Mouse (Mus musculus) kidney, embryonic 14.5 days (tissue): ENCODE measurements around the gene Iqcj. TPM values are rescaled to one million over a fixed set of nuclear protein-coding genes. Genes with fewer than 3 reads are reported as not detected.

Source experiments
- ATAC-seq: fragments of 200-750 bp; cut with Nextera tagmentation; 2 replicates; pipeline ENCODE4 v1.8.0; 2017; ENCODE audit warnings: moderate number of reproducible peaks, mild to moderate bottlenecking, moderate TSS enrichment, moderate library complexity; ENCODE audit not compliant: low FRiP score, low TSS enrichment
- H3K27ac ChIP-seq: fragments of 300-500 bp; sonication (generic); 2 replicates; pipeline ENCODE4 v1.5.1; 2014; ENCODE audit warnings: low read depth, mild to moderate bottlenecking, low read length, moderate library complexity, mixed read lengths
- H3K27me3 ChIP-seq: fragments of 300-500 bp; sonication (generic); 2 replicates; pipeline ENCODE4 v1.6.1; 2014; ENCODE audit warnings: mild to moderate bottlenecking, low read length; ENCODE audit not compliant: control insufficient read depth, insufficient read depth
- H3K36me3 ChIP-seq: fragments of 300-500 bp; sonication (generic); 2 replicates; pipeline ENCODE4 v1.6.1; 2014; ENCODE audit warnings: low read length, mixed read lengths; ENCODE audit not compliant: control insufficient read depth, insufficient read depth
- H3K4me1 ChIP-seq: fragments of 300-500 bp; sonication (generic); 2 replicates; pipeline ENCODE4 v1.6.1; 2014; ENCODE audit warnings: low read length, mixed read lengths; ENCODE audit not compliant: control insufficient read depth, insufficient read depth
- H3K4me2 ChIP-seq: fragments of 300-500 bp; sonication (generic); replicated peaks from 2 replicates; pipeline ENCODE4 v1.6.1; 2014; ENCODE audit warnings: low read depth, mild to moderate bottlenecking, low read length
- H3K4me3 ChIP-seq: fragments of 300-500 bp; sonication (generic); 2 replicates; pipeline ENCODE4 v1.5.1; 2014; ENCODE audit warnings: mild to moderate bottlenecking, low read length
- H3K9ac ChIP-seq: fragments of 300-500 bp; sonication (generic); 2 replicates; pipeline ENCODE4 v1.6.1; 2014; ENCODE audit warnings: low read depth, mild to moderate bottlenecking, low read length, moderate library complexity
- H3K9me3 ChIP-seq: fragments of 300-500 bp; sonication (generic); 2 replicates; pipeline ENCODE4 v1.6.1; 2016; ENCODE audit warnings: low read length; ENCODE audit not compliant: control insufficient read depth
- WGBS: fragments of 180-500 bp; shearing (Covaris S2); extraction: QIAGEN DNeasy Blood & Tissue Kit; methylation state at CpG from one replicate; pipeline ENCODE4 v1.1.7; 2014; 5-methylcytosine and 5-hydroxymethylcytosine counted together
- polyA plus RNA-seq: library from polyadenylated mRNA; unstranded; fragments of >200 nt; fragmentation: Nextera tagmentation; extraction: Ambion mirVana; gene quantifications from 2 replicates; pipeline ENCODE4 v1.2.1, GENCODE M21; 2014

Iqcj gene
- polyA plus RNA-seq, 1 experiment from 2014 or later = not detected

DNA sequence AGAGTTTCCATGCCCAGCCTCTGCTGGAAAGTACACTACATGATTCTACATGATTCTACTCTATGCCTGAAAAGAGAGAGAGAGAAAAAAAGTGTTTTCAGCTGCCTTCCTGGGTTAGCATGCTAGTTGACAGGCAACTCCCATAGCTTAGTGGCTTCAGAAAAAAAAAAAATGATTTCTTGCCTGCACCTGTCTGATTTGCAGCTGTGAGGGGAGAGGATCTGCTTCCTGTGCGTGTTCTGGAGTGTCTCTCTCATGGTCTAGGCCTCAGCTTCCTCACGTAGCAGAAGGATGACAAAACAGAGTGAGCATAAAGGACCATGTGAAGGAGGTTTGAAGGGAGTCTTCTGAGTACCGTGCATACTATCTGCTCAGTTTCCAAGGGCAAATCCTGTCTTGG lies 39.9 kb downstream of the Iqcj start:
- no peaks in the 10 kb centered on the region for H3K9me3 ChIP-seq
- 73% methylated on average over 3 of the region's 3 CpGs for WGBS
- ATAC-seq = no peak

DNA sequence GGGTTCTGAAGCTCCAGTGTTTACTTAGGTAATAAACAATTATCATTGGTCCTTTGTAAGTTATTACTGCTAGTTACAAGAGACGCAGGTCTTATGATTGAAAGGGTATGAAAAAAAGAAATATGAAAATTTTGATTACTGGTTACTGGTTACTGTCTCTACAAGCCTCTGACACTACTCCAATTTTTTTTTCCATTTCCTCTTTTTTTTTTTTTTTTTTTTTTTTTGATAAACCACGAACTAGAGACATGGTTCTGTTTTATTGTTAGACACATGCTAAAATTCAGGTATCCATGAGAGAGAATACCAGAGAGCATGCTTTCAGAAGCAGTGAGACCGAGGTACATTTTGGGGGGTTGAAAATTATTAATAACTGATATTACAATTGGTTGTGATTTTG lies 43.8 kb downstream of the Iqcj start:
- ATAC-seq = no peak
- Histone ChIP-seq H3K36me3 (no peaks in the 10 kb centered on the region), H3K4me2 (no peak overlapping the region), H3K9me3 (no peaks in the 10 kb centered on the region), H3K27me3 (no peaks in the 10 kb centered on the region), H3K9ac (no peak overlapping the region), H3K4me3 (no peak overlapping the region), H3K4me1 (no peaks in the 10 kb centered on the region), H3K27ac (no peak overlapping the region)
- WGBS = 86% methylated on average over 3 of the region's 3 CpGs

More for the DNA sequence above, 39.9 kb downstream of the Iqcj start:
- no peak overlapping the region for H3K9ac ChIP-seq
- no peaks in the 10 kb centered on the region for H3K4me1 ChIP-seq
- H3K36me3 ChIP-seq = no peaks in the 10 kb centered on the region
- H3K4me2 ChIP-seq = no peak overlapping the region
- no peak overlapping the region for H3K27ac ChIP-seq
- no peaks in the 10 kb centered on the region; the same call in 1 of the 2 replicates for H3K27me3 ChIP-seq
- H3K4me3 ChIP-seq = no peak overlapping the region

DNA sequence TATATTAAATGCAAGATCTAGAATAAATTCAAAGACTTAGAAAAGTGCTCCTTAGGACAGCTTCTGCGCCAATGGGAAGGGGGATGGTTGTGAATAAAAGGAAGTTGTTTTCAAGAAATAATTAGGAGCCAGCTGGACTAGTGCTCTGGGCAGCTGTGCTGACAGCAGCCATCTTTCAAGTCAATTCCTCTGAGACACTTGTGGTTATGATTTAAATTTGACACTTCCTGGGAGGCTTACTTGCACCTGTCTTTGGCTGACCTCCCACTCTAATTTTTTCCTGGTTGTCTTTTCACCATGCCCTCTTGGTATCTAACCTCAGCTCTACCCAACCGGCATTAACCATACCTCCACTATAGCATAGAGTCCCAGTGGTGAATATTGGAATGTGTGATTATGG lies 55.0 kb downstream of the Iqcj start:
- no peak for ATAC-seq
- 80% methylated on average over 2 of the region's 2 CpGs for WGBS

DNA sequence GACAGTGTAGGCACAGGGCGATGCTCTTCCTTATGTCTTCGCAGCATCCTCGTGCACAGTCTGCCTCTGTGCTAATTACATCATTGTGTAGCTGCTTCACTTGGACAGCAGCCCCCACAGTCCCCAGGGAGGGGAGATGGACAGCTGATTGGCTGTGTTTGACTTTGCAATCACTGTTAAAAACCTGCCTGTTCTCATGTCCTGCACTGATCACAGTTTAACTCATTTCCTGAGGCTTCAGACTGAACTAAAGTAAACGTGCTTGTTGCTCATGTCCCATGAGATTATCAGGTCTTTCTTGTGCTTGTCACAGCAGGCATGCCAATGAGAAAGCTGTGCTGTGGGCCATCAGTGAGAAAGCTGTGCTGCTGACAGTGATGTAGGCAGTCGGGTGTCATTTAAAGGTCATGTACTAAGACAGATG lies 60.5 kb downstream of the Iqcj start:
- Histone ChIP-seq H3K4me1 (no peaks in the 10 kb centered on the region), H3K27ac (no peak overlapping the region), H3K4me2 (no peak overlapping the region), H3K4me3 (no peak overlapping the region), H3K9me3 (no peaks in the 10 kb centered on the region), H3K9ac (no peak overlapping the region), H3K27me3 (no peaks in the 10 kb centered on the region), H3K36me3 (no peaks in the 10 kb centered on the region)
- ATAC-seq = no peak
- 59% methylated on average over 5 of the region's 5 CpGs for WGBS

More for the DNA sequence above, 55.0 kb downstream of the Iqcj start:
- Histone ChIP-seq H3K4me1 (no peaks in the 10 kb centered on the region), H3K9me3 (no peaks in the 10 kb centered on the region), H3K9ac (no peak overlapping the region), H3K4me3 (no peak overlapping the region), H3K4me2 (no peak overlapping the region), H3K36me3 (no peaks in the 10 kb centered on the region), H3K27ac (no peak overlapping the region), H3K27me3 (no peaks in the 10 kb centered on the region)

DNA sequence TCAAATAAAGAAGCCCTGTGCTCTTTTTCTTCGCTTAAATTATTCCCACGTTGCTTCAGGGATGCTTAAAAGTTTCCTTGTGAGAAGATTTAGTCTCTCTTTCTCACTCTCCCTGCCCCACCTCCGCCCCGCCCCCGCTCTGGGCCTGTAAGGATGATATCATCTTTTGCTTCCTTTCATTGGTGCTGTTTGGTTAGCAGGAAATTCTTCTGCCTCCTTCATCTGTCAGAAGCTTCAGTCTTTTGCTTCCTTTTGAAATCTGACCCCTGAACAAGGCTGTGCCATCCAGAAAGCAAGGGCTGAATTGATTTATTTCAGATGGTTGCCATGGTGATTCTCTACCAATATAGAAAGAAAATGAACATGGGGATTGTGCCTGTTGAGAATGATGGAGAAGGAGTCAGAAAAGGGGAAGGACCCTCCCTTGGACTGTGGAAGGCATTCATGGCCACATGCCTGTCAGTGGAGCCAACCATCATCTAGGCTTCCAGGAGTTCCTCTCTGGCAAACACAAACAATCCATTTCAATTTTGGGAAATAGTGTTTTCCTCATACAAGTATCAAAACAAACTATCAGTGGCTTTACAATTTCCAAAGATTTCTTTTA lies 62.5 kb downstream of the Iqcj start:
- ATAC-seq = no peak
- 46% methylated on average over 5 of the region's 5 CpGs for WGBS
- Histone ChIP-seq H3K4me2 (no peak overlapping the region), H3K27me3 (no peaks in the 10 kb centered on the region), H3K36me3 (no peaks in the 10 kb centered on the region), H3K4me3 (no peak overlapping the region), H3K4me1 (no peaks in the 10 kb centered on the region), H3K9me3 (no peaks in the 10 kb centered on the region), H3K27ac (no peak overlapping the region), H3K9ac (no peak overlapping the region)

DNA sequence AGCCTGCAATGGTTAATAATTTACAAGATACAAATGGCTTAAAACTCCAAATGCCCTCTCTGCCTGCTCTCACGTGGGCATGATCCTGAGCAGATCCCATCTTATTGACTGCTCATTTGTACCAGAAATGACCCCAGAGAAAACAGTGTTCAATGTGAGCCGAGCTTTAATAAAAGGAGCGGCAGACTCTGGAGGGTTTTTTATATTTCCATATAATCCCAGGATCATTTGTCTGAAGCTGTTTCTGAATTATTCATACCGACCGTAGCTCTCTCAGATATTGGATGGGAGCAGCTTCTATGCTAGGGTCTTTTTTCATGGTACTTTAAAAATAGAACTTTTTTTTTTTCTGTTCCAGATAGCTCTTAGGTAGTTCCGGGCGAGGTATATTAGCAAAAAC lies 67.7 kb downstream of the Iqcj start:
- no peaks in the 10 kb centered on the region for H3K27me3 ChIP-seq
- ATAC-seq = no peak
- H3K27ac ChIP-seq = no peak overlapping the region
- 78% methylated on average over 7 of the region's 7 CpGs for WGBS
- no peaks in the 10 kb centered on the region for H3K9me3 ChIP-seq
- H3K9ac ChIP-seq = no peak overlapping the region
- no peaks in the 10 kb centered on the region for H3K36me3 ChIP-seq
- H3K4me2 ChIP-seq = no peak overlapping the region
- no peak overlapping the region for H3K4me3 ChIP-seq
- H3K4me1 ChIP-seq = no peaks in the 10 kb centered on the region

DNA sequence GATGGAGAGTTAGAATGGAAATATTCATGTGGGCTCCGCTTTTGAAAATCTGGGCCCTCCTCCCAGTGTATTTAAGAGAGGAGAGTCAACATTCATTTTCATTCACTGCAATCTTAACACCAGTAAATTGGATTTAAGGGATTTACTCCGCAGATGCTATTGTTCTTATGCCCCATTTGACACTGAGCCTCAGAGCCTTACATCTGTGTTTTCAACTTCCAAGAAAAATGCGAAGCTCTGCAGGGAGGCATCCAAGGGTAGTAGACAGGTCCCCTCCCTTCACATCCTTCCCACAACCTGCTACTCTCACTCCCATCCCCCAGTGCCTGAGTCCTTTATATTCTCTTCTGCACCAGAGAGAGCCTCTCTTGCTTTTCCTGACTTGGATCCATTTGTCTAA lies 68.1 kb downstream of the Iqcj start:
- no peak for ATAC-seq
- Histone ChIP-seq H3K4me3 (no peak overlapping the region), H3K9me3 (no peaks in the 10 kb centered on the region), H3K4me2 (no peak overlapping the region), H3K9ac (no peak overlapping the region), H3K4me1 (no peaks in the 10 kb centered on the region), H3K36me3 (no peaks in the 10 kb centered on the region), H3K27me3 (no peaks in the 10 kb centered on the region), H3K27ac (no peak overlapping the region)
- 53% methylated on average over 3 of the region's 3 CpGs for WGBS

DNA sequence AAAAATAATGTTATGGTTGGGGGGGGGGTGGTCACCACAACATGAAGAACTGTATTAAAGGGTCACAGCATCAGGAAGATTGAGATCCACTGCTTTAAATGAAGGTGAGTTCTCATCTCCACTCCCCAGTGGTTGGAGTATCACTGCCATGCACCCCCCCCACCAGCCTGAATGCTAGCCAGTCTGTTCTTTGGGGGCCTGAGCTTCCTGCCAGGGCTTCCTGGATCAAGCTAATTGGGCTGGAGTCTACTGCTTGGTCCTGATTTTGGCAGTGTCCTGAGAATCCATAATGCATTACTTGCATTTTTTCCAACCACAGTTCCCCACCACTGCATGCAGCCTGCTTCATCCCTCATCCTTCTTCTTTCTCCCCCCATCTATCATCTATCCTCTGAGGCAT lies 68.7 kb downstream of the Iqcj start:
- H3K9me3 ChIP-seq = no peaks in the 10 kb centered on the region
- H3K9ac ChIP-seq = no peak overlapping the region
- H3K4me3 ChIP-seq = no peak overlapping the region
- H3K4me1 ChIP-seq = no peaks in the 10 kb centered on the region
- H3K27ac ChIP-seq = no peak overlapping the region
- H3K4me2 ChIP-seq = no peak overlapping the region
- no peak for ATAC-seq
- H3K27me3 ChIP-seq = no peaks in the 10 kb centered on the region
- H3K36me3 ChIP-seq = no peaks in the 10 kb centered on the region

DNA sequence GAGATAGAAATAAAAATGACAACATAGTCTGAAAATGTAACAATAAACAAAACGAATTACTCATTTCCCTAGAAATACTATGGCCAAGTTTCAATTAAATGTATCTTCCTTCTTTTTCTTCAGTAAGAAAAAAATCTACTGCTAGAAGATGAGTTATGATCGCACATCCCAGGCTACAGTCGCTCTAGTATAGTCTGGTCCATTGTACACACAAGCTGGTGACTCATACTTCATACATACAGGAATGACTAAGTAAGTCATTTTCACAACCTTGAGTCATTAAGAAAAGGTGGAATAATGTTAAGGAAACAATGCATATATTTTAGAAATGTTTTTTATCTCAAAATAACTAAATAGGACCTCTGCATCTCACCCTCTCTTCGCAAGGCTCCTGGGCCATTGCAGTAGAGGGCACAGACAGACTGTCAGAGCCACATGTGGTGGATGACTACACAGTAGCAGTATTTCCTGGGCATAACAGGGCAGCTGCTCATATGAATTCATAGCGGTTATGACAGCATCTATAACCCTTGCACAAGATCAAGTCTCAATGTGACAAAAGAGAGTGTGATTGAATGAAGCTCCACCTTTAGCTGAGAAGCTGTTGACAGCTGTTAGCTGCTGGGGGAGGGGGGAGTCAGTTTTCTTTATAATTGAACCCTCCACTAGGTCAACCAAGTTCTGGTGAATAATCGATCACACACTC lies 70.1 kb downstream of the Iqcj start:
- WGBS = 90% methylated on average over 6 of the region's 6 CpGs
- H3K27me3 ChIP-seq = no peaks in the 10 kb centered on the region
- no peak overlapping the region for H3K27ac ChIP-seq
- no peak for ATAC-seq
- no peak overlapping the region for H3K9ac ChIP-seq
- no peaks in the 10 kb centered on the region for H3K4me1 ChIP-seq
- no peaks in the 10 kb centered on the region for H3K36me3 ChIP-seq
- no peak overlapping the region for H3K4me2 ChIP-seq
- H3K9me3 ChIP-seq = no peaks in the 10 kb centered on the region
- H3K4me3 ChIP-seq = no peak overlapping the region
